Comparison of ENCODE assay signal across 17 mouse cellular contexts in the genomic region with DNA sequence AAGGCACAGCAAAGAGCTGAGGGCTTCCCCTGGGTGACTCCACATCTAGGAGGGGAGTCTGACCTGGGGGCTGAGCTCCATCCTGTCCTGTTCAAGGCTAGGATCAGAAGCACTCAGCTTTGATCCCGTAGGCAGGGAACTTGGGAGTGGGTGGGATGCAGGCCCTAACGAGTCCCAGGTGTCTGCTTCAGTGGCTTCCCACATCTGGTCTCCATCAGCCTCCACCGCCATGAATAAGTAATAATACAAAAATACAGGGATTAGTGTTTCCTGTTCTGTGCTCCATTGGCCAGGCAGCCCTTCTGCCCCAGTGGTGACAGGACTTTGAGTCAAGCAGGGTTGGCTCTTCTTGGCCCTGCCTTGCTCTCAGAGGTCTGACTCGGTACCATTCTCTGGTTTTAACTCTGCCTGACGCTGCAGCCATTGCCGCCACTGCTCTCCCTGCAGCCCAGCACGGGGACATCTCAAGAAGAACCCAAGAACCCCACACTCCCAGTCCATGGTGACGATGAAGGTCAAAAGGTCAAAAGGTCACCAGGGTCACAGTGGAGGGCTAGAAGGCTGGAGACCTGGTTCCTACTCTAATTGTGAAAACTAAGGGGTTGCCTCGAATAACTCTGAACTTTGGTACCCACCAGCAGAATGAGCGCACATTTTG. TPM values are rescaled to one million over a fixed set of nuclear protein-coding genes. Genes with fewer than 3 reads are reported as not detected.
DNase-seq lines count a peak whose midpoint lies in the region; ATAC-seq lines count a peak whose summit lies in the region.
"Had no signal": no experiment of that assay in that cellular context is flagged by ENCODE, and none has a peak within 500 bp of the region (broad histone marks: within the 10 kb centered on the region; RNA-seq: fewer than 3 reads in every experiment).

No protein-coding gene starts in this region.

- H3K9me3 ChIP-seq in hindbrain, embryonic 11.5 days (ENCODE audit: control insufficient read depth, low read length), result no peaks in the 10 kb centered on the region
- no peaks in the 10 kb centered on the region for H3K9me3 ChIP-seq in hindbrain, embryonic 16.5 days (ENCODE audit: control insufficient read depth, low read length)
- H3K9me3 ChIP-seq in embryonic facial prominence, embryonic 12.5 days, result no peaks in the 10 kb centered on the region
- H3K9me3 ChIP-seq in limb, embryonic 15.5 days, result no peaks in the 10 kb centered on the region
- H3K9me3 ChIP-seq: heart, embryonic 15.5 days; liver, embryonic 15.5 days had no signal

- H3K27me3 ChIP-seq in hindbrain, embryonic 11.5 days (ENCODE audit: control insufficient read depth, insufficient read depth, low read length), result no peaks in the 10 kb centered on the region
- H3K27me3 ChIP-seq in hindbrain, embryonic 16.5 days (replicated peaks; ENCODE audit: control insufficient read depth, insufficient read depth, low read length), result no peaks in the 10 kb centered on the region
- no peaks in the 10 kb centered on the region for H3K27me3 ChIP-seq in embryonic facial prominence, embryonic 12.5 days
- H3K27me3 ChIP-seq in limb, embryonic 15.5 days, result no peaks in the 10 kb centered on the region
- H3K27me3 ChIP-seq: CH12.LX; heart, embryonic 15.5 days; liver, embryonic 15.5 days; Patski had no signal

- peak; percentile 49 for DNase-seq in hindbrain, embryonic 11.5 days (ENCODE audit: low spot score)
- peak; percentile 83 for DNase-seq in embryo, embryonic 10 days (ENCODE audit: low spot score)
- no peak for DNase-seq in lung, postnatal 25 days (ENCODE audit: low spot score)
- no peak for DNase-seq in cerebellum, adult 11-12 months
- DNase-seq: cerebellum, postnatal 25 days; gastrocnemius, postnatal 10 days; kidney, adult 11 months; thymus, postnatal 36 days had no signal

- H3K27ac ChIP-seq in hindbrain, embryonic 11.5 days (ENCODE audit: low read depth, low read length), result no peak overlapping the region; the same call in 1 of the 2 replicates
- no peak overlapping the region for H3K27ac ChIP-seq in hindbrain, embryonic 16.5 days (ENCODE audit: low read depth, low read length)
- H3K27ac ChIP-seq in embryonic facial prominence, embryonic 12.5 days, result peak overlapping the region; percentile 90
- peak overlapping the region; percentile 80 for H3K27ac ChIP-seq in limb, embryonic 15.5 days
- H3K27ac ChIP-seq: heart, embryonic 15.5 days; liver, embryonic 15.5 days; macrophage had no signal

- no peaks in the 10 kb centered on the region for H3K36me3 ChIP-seq in hindbrain, embryonic 11.5 days (ENCODE audit: control insufficient read depth, insufficient read depth, low read length)
- H3K36me3 ChIP-seq in hindbrain, embryonic 16.5 days (ENCODE audit: control insufficient read depth, insufficient read depth, low read length), result no peaks in the 10 kb centered on the region
- H3K36me3 ChIP-seq in embryonic facial prominence, embryonic 12.5 days, result no peaks in the 10 kb centered on the region
- H3K36me3 ChIP-seq in limb, embryonic 15.5 days, result no peaks in the 10 kb centered on the region
- H3K36me3 ChIP-seq: heart, embryonic 15.5 days; liver, embryonic 15.5 days had no signal

- H3K4me3 ChIP-seq in hindbrain, embryonic 11.5 days (ENCODE audit: low read depth, low read length), result no peak overlapping the region
- no peak overlapping the region for H3K4me3 ChIP-seq in hindbrain, embryonic 16.5 days (ENCODE audit: low read length)
- H3K4me3 ChIP-seq in embryonic facial prominence, embryonic 12.5 days, result no peak overlapping the region
- H3K4me3 ChIP-seq in limb, embryonic 15.5 days, result no peak overlapping the region
- H3K4me3 ChIP-seq: heart, embryonic 15.5 days; liver, embryonic 15.5 days had no signal

- no peak overlapping the region for H3K4me2 ChIP-seq in hindbrain, embryonic 11.5 days (replicated peaks; ENCODE audit: low read depth, low read length)
- H3K4me2 ChIP-seq in hindbrain, embryonic 16.5 days (ENCODE audit: low read length), result no peak overlapping the region
- peak overlapping the region; percentile 30 for H3K4me2 ChIP-seq in embryonic facial prominence, embryonic 12.5 days (replicated peaks)
- peak overlapping the region; percentile 25; the same call in 1 of the 2 replicates for H3K4me2 ChIP-seq in limb, embryonic 15.5 days
- H3K4me2 ChIP-seq: heart, embryonic 15.5 days; liver, embryonic 15.5 days had no signal

- H3K9ac ChIP-seq in hindbrain, embryonic 11.5 days (ENCODE audit: low read depth, low read length), result no peak overlapping the region
- no peak overlapping the region for H3K9ac ChIP-seq in hindbrain, embryonic 16.5 days (ENCODE audit: low read depth, low read length)
- no peak overlapping the region for H3K9ac ChIP-seq in embryonic facial prominence, embryonic 12.5 days
- H3K9ac ChIP-seq in limb, embryonic 15.5 days, result no peak overlapping the region
- H3K9ac ChIP-seq: heart, embryonic 15.5 days; liver, embryonic 15.5 days had no signal

- H3K4me1 ChIP-seq in hindbrain, embryonic 11.5 days (replicated peaks; ENCODE audit: control insufficient read depth, insufficient read depth, low read length), result 0 out of 2 replicates have a peak, but pooled peaks cover 4% of the 10 kb centered on the region
- H3K4me1 ChIP-seq in hindbrain, embryonic 16.5 days (ENCODE audit: control insufficient read depth, insufficient read depth, low read depth, low read length), result peaks cover 15% of the 10 kb centered on the region
- H3K4me1 ChIP-seq in embryonic facial prominence, embryonic 12.5 days, result peaks cover 62% of the 10 kb centered on the region
- H3K4me1 ChIP-seq in limb, embryonic 15.5 days, result peaks cover 73% of the 10 kb centered on the region

- 61% methylated on average over 10 of the region's 10 CpGs for whole genome bisulfite sequencing in hindbrain, embryonic 11.5 days
- 66% methylated on average over 10 of the region's 10 CpGs for WGBS in hindbrain, embryonic 16.5 days
- 23% methylated on average over 10 of the region's 10 CpGs for WGBS in embryonic facial prominence, embryonic 12.5 days
- 29% methylated on average over 10 of the region's 10 CpGs for WGBS in limb, embryonic 15.5 days

- no peak for ATAC-seq in hindbrain, embryonic 11.5 days (ENCODE audit: low FRiP score)
- no peak for ATAC-seq in hindbrain, embryonic 16.5 days
- ATAC-seq in embryonic facial prominence, embryonic 12.5 days (ENCODE audit: insufficient number of reproducible peaks, insufficient read depth, low FRiP score, low TSS enrichment), result peak; percentile 63
- ATAC-seq in limb, embryonic 15.5 days (ENCODE audit: insufficient number of reproducible peaks, low FRiP score, low TSS enrichment, low read depth), result no peak
- ATAC-seq: Patski had no signal

RNA-seq across cellular contexts. Expression of a gene that starts 35.7 kb away (rescaled TPM):
- not detected in 2 replicates for polyA plus RNA-seq in hindbrain, embryonic 11.5 days (2014; fragmentation: Nextera tagmentation; extraction: Ambion mirVana)
- polyA plus RNA-seq in hindbrain, embryonic 16.5 days (2015; fragmentation: Nextera tagmentation; extraction: Ambion mirVana), result not detected in 2 replicates
- polyA plus RNA-seq in embryonic facial prominence, embryonic 12.5 days (2016; fragmentation: Nextera tagmentation; extraction: Ambion mirVana), result not detected in 2 replicates
- not detected in 2 replicates for polyA plus RNA-seq in limb, embryonic 15.5 days (2015; fragmentation: Nextera tagmentation; extraction: Ambion mirVana)
- polyA plus RNA-seq: heart, embryonic 15.5 days; liver, embryonic 15.5 days; macrophage; stomach, embryonic 16.5 days had no signal

RNA-seq across cellular contexts. Expression of a gene that starts 40.6 kb away (rescaled TPM):
- 7.3 and 8.9 TPM in 2 replicates for polyA plus RNA-seq in hindbrain, embryonic 11.5 days (2014; fragmentation: Nextera tagmentation; extraction: Ambion mirVana)
- polyA plus RNA-seq in hindbrain, embryonic 16.5 days (2015; fragmentation: Nextera tagmentation; extraction: Ambion mirVana), result 12.6 and 18.3 TPM in 2 replicates
- polyA plus RNA-seq in embryonic facial prominence, embryonic 12.5 days (2016; fragmentation: Nextera tagmentation; extraction: Ambion mirVana), result 3.9 and 4.4 TPM in 2 replicates
- 4.6 and 5.1 TPM in 2 replicates for polyA plus RNA-seq in limb, embryonic 15.5 days (2015; fragmentation: Nextera tagmentation; extraction: Ambion mirVana)

RNA-seq across cellular contexts. Expression of a gene that starts 46.8 kb away (rescaled TPM):
- 48.3 and 60.2 TPM in 2 replicates for polyA plus RNA-seq in hindbrain, embryonic 11.5 days (2014; fragmentation: Nextera tagmentation; extraction: Ambion mirVana)
- 109 and 110 TPM in 2 replicates for polyA plus RNA-seq in hindbrain, embryonic 16.5 days (2015; fragmentation: Nextera tagmentation; extraction: Ambion mirVana)
- 46.3 and 56.3 TPM in 2 replicates for polyA plus RNA-seq in embryonic facial prominence, embryonic 12.5 days (2016; fragmentation: Nextera tagmentation; extraction: Ambion mirVana)
- polyA plus RNA-seq in limb, embryonic 15.5 days (2015; fragmentation: Nextera tagmentation; extraction: Ambion mirVana), result 48.9 and 60.1 TPM in 2 replicates

RNA-seq across cellular contexts. Expression of a gene that starts 47.0 kb away (rescaled TPM):
- polyA plus RNA-seq in hindbrain, embryonic 11.5 days (2014; fragmentation: Nextera tagmentation; extraction: Ambion mirVana), result 4.7 and 6.2 TPM in 2 replicates
- polyA plus RNA-seq in hindbrain, embryonic 16.5 days (2015; fragmentation: Nextera tagmentation; extraction: Ambion mirVana), result 8.7 TPM in 2 replicates
- polyA plus RNA-seq in embryonic facial prominence, embryonic 12.5 days (2016; fragmentation: Nextera tagmentation; extraction: Ambion mirVana), result 7.1 and 7.4 TPM in 2 replicates
- 12.0 and 16.6 TPM in 2 replicates for polyA plus RNA-seq in limb, embryonic 15.5 days (2015; fragmentation: Nextera tagmentation; extraction: Ambion mirVana)

Comparison
In these comparisons a context has a peak if more than half of its experiments do, and no peak if none do; other contexts are left out.
1. DNase-seq: peak in hindbrain, embryonic 11.5 days (single experiment) and embryo, embryonic 10 days (single experiment); none in lung, postnatal 25 days (single experiment) and cerebellum, adult 11-12 months (single experiment).
2. H3K27ac ChIP-seq: peak in embryonic facial prominence, embryonic 12.5 days (single experiment) and limb, embryonic 15.5 days (single experiment); none in hindbrain, embryonic 11.5 days (single experiment) and hindbrain, embryonic 16.5 days (single experiment).
3. H3K4me2 ChIP-seq: peak in embryonic facial prominence, embryonic 12.5 days (single experiment) and limb, embryonic 15.5 days (single experiment); none in hindbrain, embryonic 11.5 days (single experiment) and hindbrain, embryonic 16.5 days (single experiment).